Mouse (Mus musculus): ENCODE data around the gene Fnip2. TPM values are rescaled to one million over a fixed set of nuclear protein-coding genes. Genes with fewer than 3 reads are reported as not detected.
"Not testable (repeated sequence)": the region's sequence is repeated elsewhere in the genome, so short reads cannot be mapped to it uniquely, and the experiment has no call there.

Fnip2 gene
- total RNA-seq, 1 experiment from 2014 or later, result 7.7 TPM

GRCm38 (mm10) chr3:79474911-79475310 lies 92.7 kb downstream of the Fnip2 start:
- no peak for DNase-seq

- DNase-seq, result no peak
Measured at GRCm38 (mm10) chr3:79472362-79472761, 95.2 kb downstream of the Fnip2 start.

- DNase-seq, result no peak
Measured at GRCm38 (mm10) chr3:79469440-79469839, 98.2 kb downstream of the Fnip2 start.

GRCm38 (mm10) chr3:79458651-79459275 lies 108.8 kb downstream of the Fnip2 start:
- DNase-seq, result no peak

GRCm38 (mm10) chr3:79455761-79456160 lies 111.8 kb downstream of the Fnip2 start:
- DNase-seq, result no peak

- DNase-seq, result no peak
Measured at GRCm38 (mm10) chr3:79452696-79453263, 114.8 kb downstream of the Fnip2 start.

- no peak for DNase-seq
Measured at GRCm38 (mm10) chr3:79449361-79449760, 118.2 kb downstream of the Fnip2 start.

GRCm38 (mm10) chr3:79448421-79448820 lies 119.2 kb downstream of the Fnip2 start:
- DNase-seq, result no peak

- DNase-seq, result not testable (repeated sequence)
Measured at GRCm38 (mm10) chr3:79446648-79447047, 120.9 kb downstream of the Fnip2 start.

- no peak for DNase-seq
Measured at GRCm38 (mm10) chr3:79446124-79446523, 121.5 kb downstream of the Fnip2 start.

- DNase-seq, result no peak
Measured at GRCm38 (mm10) chr3:79445041-79445440, 122.6 kb downstream of the Fnip2 start.

GRCm38 (mm10) chr3:79443850-79444249 lies 123.7 kb downstream of the Fnip2 start:
- DNase-seq, result no peak

GRCm38 (mm10) chr3:79440976-79441491 lies 126.6 kb downstream of the Fnip2 start:
- DNase-seq, result no peak

- DNase-seq, result no peak
Measured at GRCm38 (mm10) chr3:79438276-79438675, 129.3 kb downstream of the Fnip2 start.

GRCm38 (mm10) chr3:79436186-79436585 lies 131.4 kb downstream of the Fnip2 start:
- DNase-seq, result no peak

GRCm38 (mm10) chr3:79434985-79435384 lies 132.6 kb downstream of the Fnip2 start:
- no peak for DNase-seq

- DNase-seq, result no peak
Measured at GRCm38 (mm10) chr3:79434436-79434835, 133.2 kb downstream of the Fnip2 start.

- no peak for DNase-seq
Measured at GRCm38 (mm10) chr3:79433593-79433992, 134.0 kb downstream of the Fnip2 start.

- no peak for DNase-seq
Measured at GRCm38 (mm10) chr3:79425441-79425840, 142.2 kb downstream of the Fnip2 start.

- DNase-seq, result no peak
Measured at GRCm38 (mm10) chr3:79418921-79419320, 148.7 kb downstream of the Fnip2 start.

GRCm38 (mm10) chr3:79416944-79417680 lies 150.5 kb downstream of the Fnip2 start:
- DNase-seq, result no peak

- DNase-seq, result no peak
Measured at GRCm38 (mm10) chr3:79415929-79416328, 151.7 kb downstream of the Fnip2 start.

- DNase-seq, result no peak
Measured at GRCm38 (mm10) chr3:79415081-79415480, 152.5 kb downstream of the Fnip2 start.
